Mouse (Mus musculus): ENCODE results near the gene Wfdc15a.

Gene Wfdc15a

GRCm38 (mm10) chr2:164174649-164175395, 25.1 kb downstream of the Wfdc15a start:
- no peak for DNase-seq

GRCm38 (mm10) chr2:164173394-164173793, 26.5 kb downstream of the Wfdc15a start:
- no peak for DNase-seq

- DNase-seq = no peak
These were observed 29.0 kb downstream of the Wfdc15a start, which contains the start of gene Kcns1 for GRCm38 (mm10) chr2:164170902-164171301. Gene Kcns1, minus strand, starts transcription at chr2:164171113.

GRCm38 (mm10) chr2:164170326-164170725, 29.6 kb downstream of the Wfdc15a start:
- DNase-seq = no peak

GRCm38 (mm10) chr2:164168571-164168946, 31.4 kb downstream of the Wfdc15a start:
- peak in 1 of 2 experiments; percentile 10 for DNase-seq

- no peak for DNase-seq
These were observed 32.0 kb downstream of the Wfdc15a start for GRCm38 (mm10) chr2:164167752-164168570.

- no peak for DNase-seq
These were observed 35.0 kb downstream of the Wfdc15a start for GRCm38 (mm10) chr2:164164941-164165340.

- no peak for DNase-seq
These were observed 38.3 kb downstream of the Wfdc15a start for GRCm38 (mm10) chr2:164161515-164162055.

GRCm38 (mm10) chr2:164158838-164159237, 41.1 kb downstream of the Wfdc15a start:
- no peak for DNase-seq

- DNase-seq = no peak
These were observed 43.8 kb downstream of the Wfdc15a start for GRCm38 (mm10) chr2:164156158-164156557.

- no peak for DNase-seq
These were observed 45.9 kb downstream of the Wfdc15a start for GRCm38 (mm10) chr2:164154007-164154406.

GRCm38 (mm10) chr2:164152341-164152740, 47.6 kb downstream of the Wfdc15a start:
- DNase-seq = no peak

- no peak for DNase-seq
These were observed 49.7 kb downstream of the Wfdc15a start for GRCm38 (mm10) chr2:164150086-164150760.
